Comparison of ENCODE assay signal across 9 mouse cellular contexts in genomic region chrX:6654024-6654423, GRCm38 (mm10).
DNase-seq lines count a peak whose midpoint lies in the region; ATAC-seq and TF ChIP-seq lines count a peak whose summit lies in the region.
"Had no signal": no experiment of that assay in that cellular context is flagged by ENCODE, and none has a peak within 500 bp of the region (broad histone marks: within the 10 kb centered on the region; RNA-seq: fewer than 3 reads in every experiment).

No protein-coding gene starts in this region.

- no peak overlapping the region for H3K9ac ChIP-seq in forebrain, postnatal 0 days
- H3K9ac ChIP-seq in liver, adult 2 months (ENCODE audit: low read depth, low read length): no peak overlapping the region
- H3K9ac ChIP-seq in liver, embryonic 11.5 days (ENCODE audit: low read depth, low read length): no peak overlapping the region
- no peak overlapping the region for H3K9ac ChIP-seq in hindbrain, embryonic 12.5 days
- H3K9ac ChIP-seq: liver, embryonic 15.5 days had no signal

- H3K27ac ChIP-seq in forebrain, postnatal 0 days (ENCODE audit: low read depth, low read length): no peak overlapping the region
- no peak overlapping the region for H3K27ac ChIP-seq in forebrain, embryonic 10.5 days
- no peak overlapping the region for H3K27ac ChIP-seq in liver, adult 2 months (replicated peaks; ENCODE audit: insufficient read depth, low read depth, low read length)
- H3K27ac ChIP-seq in liver, embryonic 11.5 days (ENCODE audit: low read depth, low read length): no peak overlapping the region
- no peak overlapping the region for H3K27ac ChIP-seq in hindbrain, embryonic 12.5 days
- H3K27ac ChIP-seq: liver, embryonic 15.5 days had no signal

- no peak overlapping the region for H3K4me3 ChIP-seq in forebrain, postnatal 0 days (ENCODE audit: low read depth, low read length)
- H3K4me3 ChIP-seq in forebrain, embryonic 10.5 days: no peak overlapping the region
- no peak overlapping the region for H3K4me3 ChIP-seq in liver, adult 2 months (ENCODE audit: insufficient read depth, low read depth, low read length)
- H3K4me3 ChIP-seq in liver, embryonic 11.5 days (ENCODE audit: low read depth, low read length): no peak overlapping the region
- no peak overlapping the region for H3K4me3 ChIP-seq in hindbrain, embryonic 12.5 days
- H3K4me3 ChIP-seq: liver, embryonic 15.5 days had no signal

- H3K79me2 ChIP-seq in liver, adult 2 months (ENCODE audit: control insufficient read depth, insufficient read depth, low read length): no peaks in the 10 kb centered on the region

- H3K4me2 ChIP-seq in forebrain, postnatal 0 days (ENCODE audit: low read depth): no peak overlapping the region
- no peak overlapping the region for H3K4me2 ChIP-seq in liver, embryonic 11.5 days
- no peak overlapping the region for H3K4me2 ChIP-seq in hindbrain, embryonic 12.5 days (replicated peaks)
- H3K4me2 ChIP-seq: liver, embryonic 15.5 days had no signal

- DNase-seq in forebrain, postnatal 0 days: no peak
- no peak for DNase-seq in forebrain, embryonic 10.5 days (ENCODE audit: extremely low spot score, low spot score)
- peak; percentile 4 for DNase-seq in liver, adult 2 months (ENCODE audit: extremely low read depth, low read depth, low spot score)
- DNase-seq in liver, embryonic 11.5 days (ENCODE audit: low spot score): no peak
- DNase-seq in c-Kit-negative CD71-positive TER-119-positive erythroid progenitor cells, embryonic 14.5 days (ENCODE audit: low read depth, low spot score): peak; percentile 1
- DNase-seq in lung, postnatal 25 days (ENCODE audit: low spot score): peak; percentile 2
- no peak for DNase-seq in spleen, postnatal 36 days (ENCODE audit: low spot score in 2 of 2)

- no peaks in the 10 kb centered on the region for H3K36me3 ChIP-seq in forebrain, postnatal 0 days (ENCODE audit: insufficient read depth)
- H3K36me3 ChIP-seq in forebrain, embryonic 10.5 days (replicated peaks): no peaks in the 10 kb centered on the region
- no peaks in the 10 kb centered on the region for H3K36me3 ChIP-seq in liver, adult 2 months (ENCODE audit: control insufficient read depth, insufficient read depth, low read length)
- H3K36me3 ChIP-seq in liver, embryonic 11.5 days (ENCODE audit: control insufficient read depth, insufficient read depth, low read length): no peaks in the 10 kb centered on the region
- no peaks in the 10 kb centered on the region for H3K36me3 ChIP-seq in hindbrain, embryonic 12.5 days
- H3K36me3 ChIP-seq: liver, embryonic 15.5 days had no signal

- no peak for TF ChIP-seq POLR2A in liver, adult 2 months (IDR thresholded peaks at IDR 0.05; ENCODE audit: extremely low read depth, insufficient read depth, low read length)

- TF ChIP-seq CTCF in forebrain, postnatal 0 days (IDR thresholded peaks at IDR 0.05; ENCODE audit: low read depth): peak; percentile 24; the same call in 1 of the 2 replicates
- TF ChIP-seq CTCF in liver, adult 2 months (IDR thresholded peaks at IDR 0.05; ENCODE audit: low read depth, low read length): 0 out of 2 replicates have a peak, but pooled peaks have one; percentile 22

- H3K27me3 ChIP-seq in forebrain, postnatal 0 days (ENCODE audit: insufficient read depth, low read length): no peaks in the 10 kb centered on the region
- no peaks in the 10 kb centered on the region for H3K27me3 ChIP-seq in forebrain, embryonic 10.5 days (ENCODE audit: poor library complexity, severe bottlenecking)
- H3K27me3 ChIP-seq in liver, adult 2 months (ENCODE audit: control insufficient read depth, insufficient read depth, low read length): no peaks in the 10 kb centered on the region
- H3K27me3 ChIP-seq in liver, embryonic 11.5 days (replicated peaks; ENCODE audit: control insufficient read depth, insufficient read depth, low read length): no peaks in the 10 kb centered on the region
- no peaks in the 10 kb centered on the region for H3K27me3 ChIP-seq in hindbrain, embryonic 12.5 days
- H3K27me3 ChIP-seq: liver, embryonic 15.5 days had no signal

- ATAC-seq in forebrain, postnatal 0 days: no peak
- no peak for ATAC-seq in liver, embryonic 11.5 days (replicated peaks; ENCODE audit: low FRiP score)
- ATAC-seq in hindbrain, embryonic 12.5 days (ENCODE audit: low FRiP score): no peak

- no peaks in the 10 kb centered on the region for H3K4me1 ChIP-seq in forebrain, postnatal 0 days (ENCODE audit: insufficient read depth)
- H3K4me1 ChIP-seq in forebrain, embryonic 10.5 days: no peaks in the 10 kb centered on the region
- no peaks in the 10 kb centered on the region for H3K4me1 ChIP-seq in liver, adult 2 months (ENCODE audit: control insufficient read depth, insufficient read depth, low read length)
- H3K4me1 ChIP-seq in liver, embryonic 11.5 days (replicated peaks; ENCODE audit: control insufficient read depth, insufficient read depth, low read length): no peaks in the 10 kb centered on the region
- H3K4me1 ChIP-seq in hindbrain, embryonic 12.5 days: no peaks in the 10 kb centered on the region
- H3K4me1 ChIP-seq: liver, embryonic 15.5 days had no signal

- no peaks in the 10 kb centered on the region for H3K9me3 ChIP-seq in forebrain, postnatal 0 days (ENCODE audit: low read length)
- H3K9me3 ChIP-seq in forebrain, embryonic 10.5 days: no peaks in the 10 kb centered on the region
- H3K9me3 ChIP-seq in liver, embryonic 11.5 days (ENCODE audit: control insufficient read depth, low read length): no peaks in the 10 kb centered on the region
- H3K9me3 ChIP-seq in hindbrain, embryonic 12.5 days (replicated peaks): no peaks in the 10 kb centered on the region
- H3K9me3 ChIP-seq: liver, embryonic 15.5 days had no signal

- WGBS in forebrain, postnatal 0 days: 5% methylated on average over 2 of the region's 2 CpGs
- 6% methylated on average over 2 of the region's 2 CpGs for WGBS in forebrain, embryonic 10.5 days
- WGBS in liver, adult 2 months: 3% methylated on average over 2 of the region's 2 CpGs
- WGBS in liver, embryonic 11.5 days: 4% methylated on average over 2 of the region's 2 CpGs
- WGBS in hindbrain, embryonic 12.5 days: 2% methylated on average over 2 of the region's 2 CpGs

Comparison
In these comparisons a context has a peak if more than half of its experiments do, and no peak if none do; other contexts are left out.
1. DNase-seq: peak in liver, adult 2 months (single experiment), c-Kit-negative CD71-positive TER-119-positive erythroid progenitor cells, embryonic 14.5 days (single experiment) and lung, postnatal 25 days (single experiment); none in forebrain, postnatal 0 days (single experiment), forebrain, embryonic 10.5 days (single experiment), liver, embryonic 11.5 days (single experiment) and spleen, postnatal 36 days (0 of 2).